Mouse (Mus musculus) midbrain, embryonic 11.5 days (tissue): ENCODE data around the gene Sae1. TPM values are rescaled to one million over a fixed set of nuclear protein-coding genes. Genes with fewer than 3 reads are reported as not detected.

Experiments used
- ATAC-seq: fragments of 200-750 bp; cut with Nextera tagmentation; 2 replicates; pipeline ENCODE4 v1.8.0; 2017; ENCODE audit warnings: moderate TSS enrichment, moderate library complexity; ENCODE audit not compliant: low FRiP score
- DNase-seq: peaks from one replicate; pipeline ENCODE4 v3.0.0; 2015; ENCODE audit warnings: low spot score; ENCODE audit errors: missing footprints
- H3K27ac ChIP-seq: fragments of 300-500 bp; sonication (generic); 2 replicates; pipeline ENCODE4 v1.5.1; 2014; ENCODE audit warnings: low read depth, low read length
- H3K27me3 ChIP-seq: fragments of 300-500 bp; sonication (generic); 2 replicates; pipeline ENCODE4 v1.6.1; 2014; ENCODE audit warnings: mild to moderate bottlenecking, low read length, moderate library complexity, mixed read lengths; ENCODE audit not compliant: control insufficient read depth, insufficient read depth
- H3K36me3 ChIP-seq: fragments of 300-500 bp; sonication (generic); 2 replicates; pipeline ENCODE4 v1.6.1; 2014; ENCODE audit warnings: mild to moderate bottlenecking, low read length, moderate library complexity, mixed read lengths; ENCODE audit not compliant: control insufficient read depth, insufficient read depth
- H3K4me1 ChIP-seq: fragments of 300-500 bp; sonication (generic); 2 replicates; pipeline ENCODE4 v1.6.1; 2014; ENCODE audit warnings: low read length; ENCODE audit not compliant: control insufficient read depth, insufficient read depth
- H3K4me2 ChIP-seq: fragments of 300-500 bp; sonication (generic); 2 replicates; pipeline ENCODE4 v1.6.1; 2014; ENCODE audit warnings: mild to moderate bottlenecking, moderate library complexity
- H3K4me3 ChIP-seq: fragments of 300-500 bp; sonication (generic); 2 replicates; pipeline ENCODE4 v1.5.1; 2014; ENCODE audit warnings: low read depth, low read length
- H3K9ac ChIP-seq: fragments of 300-500 bp; sonication (generic); 2 replicates; pipeline ENCODE4 v1.6.1; 2014; ENCODE audit warnings: low read length
- H3K9me3 ChIP-seq: fragments of 300-500 bp; sonication (generic); 2 replicates; pipeline ENCODE4 v1.6.1; 2016; ENCODE audit warnings: low read length; ENCODE audit not compliant: control insufficient read depth
- WGBS: fragments of 180-500 bp; shearing (Covaris S2); extraction: QIAGEN DNeasy Blood & Tissue Kit; methylation state at CpG from one replicate; pipeline ENCODE4 v1.1.7; 2014; 5-methylcytosine and 5-hydroxymethylcytosine counted together
- polyA plus RNA-seq: library from polyadenylated mRNA; unstranded; fragments of >200 nt; fragmentation: Nextera tagmentation; extraction: Ambion mirVana; gene quantifications from 2 replicates; pipeline ENCODE4 v1.2.1, GENCODE M21; 2014

The Sae1 gene
- polyA plus RNA-seq, 1 experiment from 2014 or later = 382 TPM

DNA sequence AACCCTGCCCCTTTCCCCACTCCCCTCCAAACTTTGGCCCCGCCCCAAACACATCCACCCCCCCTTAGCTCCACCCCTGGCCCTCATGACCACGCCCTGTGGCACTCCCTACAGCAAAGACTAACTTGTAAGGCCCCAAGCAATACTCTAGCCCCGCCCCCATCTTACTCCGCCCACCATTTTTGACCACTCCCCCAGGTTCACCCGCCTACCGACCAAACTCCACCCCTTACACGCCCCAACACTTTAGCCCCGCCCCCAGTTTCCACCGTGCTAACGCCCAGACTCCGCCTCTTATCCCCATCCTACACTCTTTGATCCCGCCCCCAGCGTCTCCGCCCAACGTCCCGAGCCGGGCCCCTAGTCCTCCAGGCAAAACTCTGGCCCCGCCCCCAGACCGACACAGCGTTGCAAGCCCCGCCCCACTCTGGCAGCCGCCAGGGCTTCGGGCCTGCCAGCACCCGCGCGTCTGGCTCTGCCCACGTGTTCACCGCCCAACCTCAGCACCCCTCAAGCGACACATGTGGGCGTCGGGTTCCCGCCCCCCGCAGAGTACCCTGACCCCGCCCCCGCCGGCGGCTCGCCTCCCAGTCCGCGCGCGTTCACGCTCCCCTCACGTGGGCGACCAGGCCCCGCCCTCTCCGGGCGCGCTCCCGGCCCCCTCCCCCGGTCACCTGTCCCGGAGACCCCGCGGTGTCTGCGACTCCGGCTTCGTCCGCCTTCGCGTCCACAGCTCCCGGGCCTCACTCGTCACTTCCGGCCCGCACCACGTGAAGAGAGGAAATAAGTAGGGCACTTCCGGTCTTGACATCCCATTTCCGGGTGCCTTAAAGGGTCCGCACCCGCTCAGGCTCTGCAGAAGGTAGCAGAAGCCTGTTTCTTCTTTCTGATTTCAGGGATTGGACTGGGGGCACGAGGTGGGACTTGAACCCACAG, 101.3 kb downstream of the Sae1 start, which contains the start of gene Ccdc9:
Ccdc9 (minus strand) TSS at position 770 of the 936 bp plus-strand sequence.
- peak within 1 kb of the TSS; percentile 36 for H3K4me2 ChIP-seq
- peak; percentile 100 for DNase-seq
- ATAC-seq = peak; percentile 94
- H3K27ac ChIP-seq = peak within 1 kb of the TSS; percentile 71
- H3K4me1 ChIP-seq = peaks cover 7% of the 10 kb centered on the region
- H3K27me3 ChIP-seq = no peaks in the 10 kb centered on the region
- H3K36me3 ChIP-seq = no peaks in the 10 kb centered on the region
- H3K4me3 ChIP-seq = peak within 1 kb of the TSS; percentile 50
- H3K9me3 ChIP-seq = no peaks in the 10 kb centered on the region
- under 1% methylated on average over 69 of the region's 70 CpGs for WGBS
- peak within 1 kb of the TSS; percentile 63 for H3K9ac ChIP-seq

DNA sequence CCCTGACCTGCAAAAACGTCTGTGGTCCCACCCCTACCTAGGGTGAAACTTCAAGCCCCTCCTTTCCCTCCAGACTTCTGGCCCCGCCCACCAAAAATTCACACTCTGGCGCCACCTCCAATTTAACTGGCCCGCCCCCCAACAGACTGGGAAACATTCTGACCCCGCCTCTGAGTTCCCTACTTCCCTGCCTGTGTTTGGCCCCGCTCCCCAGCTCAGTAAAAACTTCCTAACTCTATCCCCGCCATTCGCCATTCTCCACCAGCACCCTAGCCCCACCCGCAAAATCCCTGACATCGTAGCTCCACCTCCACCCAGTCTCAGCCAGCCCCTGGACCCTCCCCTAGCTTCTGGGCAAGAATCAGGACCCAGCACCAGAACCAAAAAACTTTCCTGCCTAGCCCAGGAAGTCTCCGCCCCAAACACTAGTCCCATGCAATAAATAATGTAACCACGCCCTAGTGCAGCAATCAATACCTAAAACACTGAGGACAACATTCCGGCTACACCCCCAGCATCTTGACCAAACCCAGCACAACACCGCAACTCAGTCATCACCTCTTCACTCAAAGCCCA, 102.1 kb downstream of the Sae1 start:
- Histone ChIP-seq H3K4me1 (peaks cover 7% of the 10 kb centered on the region), H3K36me3 (peaks cover 1% of the 10 kb centered on the region; the same call in 1 of the 2 replicates), H3K9ac (peak overlapping the region; percentile 16; the same call in 1 of the 2 replicates), H3K27ac (no peak overlapping the region; the same call in 1 of the 2 replicates), H3K4me3 (peak overlapping the region; percentile 50), H3K27me3 (no peaks in the 10 kb centered on the region), H3K4me2 (peak overlapping the region; percentile 36), H3K9me3 (no peaks in the 10 kb centered on the region)
- DNase-seq = peak; percentile 88
- peak; percentile 57 for ATAC-seq
- 4% methylated on average over 14 of the region's 14 CpGs for WGBS

DNA sequence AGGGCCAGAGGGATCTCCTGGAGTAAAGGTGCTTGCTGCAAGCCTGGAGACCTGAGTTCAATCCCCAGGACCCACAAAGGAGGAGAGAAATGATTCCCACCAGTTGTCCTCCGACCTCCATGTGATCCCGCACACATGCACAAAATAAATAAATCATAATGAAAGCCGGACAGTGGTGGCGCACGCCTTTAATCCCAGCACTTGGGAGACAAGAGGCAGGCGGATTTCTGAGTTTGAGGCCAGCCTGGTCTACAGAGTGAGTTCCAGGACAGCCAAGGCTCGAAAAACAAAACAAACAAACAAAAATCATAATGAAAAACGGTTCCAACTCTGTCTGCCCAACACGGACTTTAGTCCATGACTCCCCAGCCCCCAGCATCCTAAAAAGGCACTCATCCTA, 102.7 kb downstream of the Sae1 start:
- peaks cover 7% of the 10 kb centered on the region for H3K4me1 ChIP-seq
- ATAC-seq (no peak), DNase-seq (no peak)
- no peak overlapping the region for H3K27ac ChIP-seq
- H3K36me3 ChIP-seq = peaks cover 4% of the 10 kb centered on the region; the same call in 1 of the 2 replicates
- H3K27me3 ChIP-seq = no peaks in the 10 kb centered on the region
- no peak overlapping the region for H3K4me3 ChIP-seq
- WGBS = 77% methylated on average over 9 of the region's 9 CpGs
- no peak overlapping the region for H3K9ac ChIP-seq
- no peak overlapping the region for H3K4me2 ChIP-seq
- H3K9me3 ChIP-seq = no peaks in the 10 kb centered on the region

DNA sequence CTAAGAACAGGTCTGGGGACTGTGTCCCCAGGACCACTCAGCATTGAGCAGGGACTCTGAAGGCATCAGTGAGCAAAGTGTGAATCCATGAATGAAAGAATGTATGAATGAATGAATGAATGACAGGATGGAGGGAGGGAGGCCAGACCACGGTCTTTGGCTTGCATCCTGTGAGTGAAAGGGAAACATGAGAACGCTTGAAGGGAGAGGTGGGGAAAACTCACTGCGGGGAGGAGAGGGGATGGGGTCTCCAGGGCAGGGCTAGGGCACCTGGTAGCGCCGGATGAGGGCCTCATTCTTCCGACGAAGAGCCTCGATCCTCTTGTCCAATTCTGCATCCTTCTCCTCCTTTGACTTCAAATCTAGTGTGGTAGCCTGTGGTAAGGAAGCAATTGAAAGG, 103.6 kb downstream of the Sae1 start:
- H3K4me3 ChIP-seq = no peak overlapping the region
- no peaks in the 10 kb centered on the region for H3K9me3 ChIP-seq
- H3K4me2 ChIP-seq = no peak overlapping the region
- DNase-seq (no peak), ATAC-seq (no peak)
- H3K36me3 ChIP-seq = peaks cover 4% of the 10 kb centered on the region
- H3K27me3 ChIP-seq = no peaks in the 10 kb centered on the region
- WGBS = 94% methylated on average over 8 of the region's 8 CpGs
- no peak overlapping the region for H3K27ac ChIP-seq
- no peak overlapping the region for H3K9ac ChIP-seq
- H3K4me1 ChIP-seq = peaks cover 7% of the 10 kb centered on the region

- Histone ChIP-seq H3K36me3 (peaks cover 6% of the 10 kb centered on the region), H3K27me3 (no peaks in the 10 kb centered on the region), H3K27ac (no peak overlapping the region), H3K9me3 (no peaks in the 10 kb centered on the region), H3K4me1 (peaks cover 7% of the 10 kb centered on the region), H3K9ac (no peak overlapping the region), H3K4me3 (no peak overlapping the region), H3K4me2 (no peak overlapping the region)
- ATAC-seq = no peak
- no peak for DNase-seq
- 93% methylated on average over 13 of the region's 13 CpGs for WGBS
These were observed 105.3 kb downstream of the Sae1 start for GRCm38 (mm10) chr7:16282334-16282733.

- WGBS = 86% methylated on average over 11 of the region's 11 CpGs
- H3K4me1 ChIP-seq = peaks cover 7% of the 10 kb centered on the region
- no peak overlapping the region for H3K27ac ChIP-seq
- DNase-seq = no peak
- H3K4me3 ChIP-seq = no peak overlapping the region
- H3K9me3 ChIP-seq = no peaks in the 10 kb centered on the region
- no peak for ATAC-seq
- peaks cover 8% of the 10 kb centered on the region for H3K36me3 ChIP-seq
- H3K27me3 ChIP-seq = no peaks in the 10 kb centered on the region
- H3K9ac ChIP-seq = no peak overlapping the region
- no peak overlapping the region for H3K4me2 ChIP-seq
These were observed 106.9 kb downstream of the Sae1 start for GRCm38 (mm10) chr7:16280721-16281120.

DNA sequence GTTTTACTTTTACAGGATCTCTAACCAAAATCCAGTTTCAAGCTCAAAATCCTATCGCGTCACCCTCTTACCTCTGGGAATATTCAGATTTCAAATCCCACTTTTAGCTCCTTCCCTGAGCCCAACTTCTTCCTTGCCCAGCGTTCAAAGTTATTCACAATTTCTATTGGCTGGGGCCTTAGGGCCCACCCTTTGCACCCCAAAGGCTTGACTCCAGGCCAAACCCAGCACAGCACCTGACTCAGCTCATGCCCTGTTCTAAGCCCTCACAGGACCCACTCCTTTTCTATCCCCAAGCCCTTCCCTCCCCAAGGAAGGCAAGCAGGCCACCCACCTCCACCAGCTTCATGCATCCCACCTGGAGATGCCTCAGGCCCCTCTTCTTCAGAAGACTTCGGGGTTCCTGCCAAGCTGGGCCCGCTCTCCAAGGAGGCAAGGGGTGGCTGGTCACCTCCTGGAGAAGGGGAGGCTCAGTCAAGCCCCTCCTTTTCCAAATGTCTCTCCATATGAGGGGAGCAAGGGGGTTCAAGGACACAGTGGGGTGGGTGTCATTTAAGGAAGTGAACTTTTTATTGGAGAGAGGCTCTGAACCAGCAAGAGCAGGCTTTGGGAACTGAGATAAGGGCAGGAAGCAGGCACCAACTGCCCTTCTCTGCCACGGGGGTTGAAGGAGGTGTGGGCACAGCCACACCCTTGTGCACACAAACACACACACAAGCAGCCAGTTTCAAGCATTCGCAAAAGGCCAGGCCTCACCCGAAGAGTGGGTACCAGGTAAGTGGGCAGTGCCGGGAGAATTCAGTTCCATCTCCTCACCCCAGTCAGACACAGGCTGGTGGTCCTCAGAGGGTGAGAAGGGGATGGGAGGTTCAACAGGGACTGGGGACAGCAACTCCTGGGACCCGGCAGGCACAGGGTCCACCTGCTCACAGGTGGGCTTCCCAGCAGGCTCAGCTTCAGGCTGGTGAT, 112.4 kb downstream of the Sae1 start:
- H3K4me3 ChIP-seq = no peak overlapping the region
- H3K36me3 ChIP-seq = peaks cover 7% of the 10 kb centered on the region
- no peaks in the 10 kb centered on the region for H3K9me3 ChIP-seq
- H3K4me1 ChIP-seq = peaks cover 17% of the 10 kb centered on the region
- ATAC-seq = no peak
- H3K4me2 ChIP-seq = no peak overlapping the region
- H3K27me3 ChIP-seq = peaks cover 3% of the 10 kb centered on the region
- no peak overlapping the region for H3K27ac ChIP-seq
- DNase-seq = no peak
- 87% methylated on average over 10 of the region's 10 CpGs for WGBS
- H3K9ac ChIP-seq = no peak overlapping the region

GRCm38 (mm10) chr7:16273766-16274140, 113.9 kb downstream of the Sae1 start:
- no peaks in the 10 kb centered on the region for H3K9me3 ChIP-seq
- H3K36me3 ChIP-seq = peaks cover 7% of the 10 kb centered on the region; the same call in 1 of the 2 replicates
- peak overlapping the region; percentile 68 for H3K27ac ChIP-seq
- peaks cover 3% of the 10 kb centered on the region for H3K27me3 ChIP-seq
- peak overlapping the region; percentile 99 for H3K4me2 ChIP-seq
- peaks cover 17% of the 10 kb centered on the region for H3K4me1 ChIP-seq
- WGBS = 0% methylated on average over 18 of the region's 18 CpGs
- peak; percentile 78 for ATAC-seq
- H3K9ac ChIP-seq = peak overlapping the region; percentile 58
- no peak for DNase-seq
- peak overlapping the region; percentile 70 for H3K4me3 ChIP-seq
